Mouse (Mus musculus) c-Kit-positive CD71-negative TER-119-negative erythroid progenitor cells, embryonic 14.5 days (primary cell): Measurements from ENCODE around the gene Scd3.
A peak's percentile ranks its signal among the peaks of the same experiment; 100 is the strongest.
"Not testable (repeated sequence)": the region's sequence is repeated elsewhere in the genome, so short reads cannot be mapped to it uniquely, and the experiment has no call there.

Source experiments
- DNase-seq: peaks from one replicate; pipeline ENCODE4 v3.0.0-alpha.2; 2013; ENCODE audit warnings: low read depth

Gene Scd3

DNA sequence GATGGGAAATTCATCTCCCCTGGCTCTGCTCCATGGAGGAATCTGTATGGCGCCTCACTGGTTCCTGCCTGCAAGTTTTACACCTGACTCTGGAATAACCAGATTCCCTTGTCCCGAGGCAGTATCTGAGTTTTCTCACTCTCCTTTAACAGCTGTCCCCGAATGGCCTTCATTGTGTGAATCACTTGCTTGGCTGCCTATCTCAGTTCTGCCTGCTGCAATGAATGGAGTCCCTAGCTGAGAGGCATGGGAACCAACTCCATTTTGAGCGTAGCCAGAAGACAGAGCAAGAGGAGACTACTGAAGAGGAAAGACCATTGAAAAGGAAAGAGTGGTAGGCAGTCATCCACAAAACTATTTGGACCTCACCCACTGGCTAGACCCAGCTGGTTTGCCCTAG is 70.6 kb downstream of the Scd3 start:
- no peak for DNase-seq

GRCm38 (mm10) chr19:44274452-44274851 is 71.4 kb downstream of the Scd3 start:
- no peak for DNase-seq

- DNase-seq, result no peak
Observed at GRCm38 (mm10) chr19:44275418-44275817, 72.3 kb downstream of the Scd3 start.

- DNase-seq, result no peak
Observed at GRCm38 (mm10) chr19:44276861-44277260, 73.8 kb downstream of the Scd3 start.

GRCm38 (mm10) chr19:44277931-44278330 is 74.9 kb downstream of the Scd3 start:
- no peak for DNase-seq

DNA sequence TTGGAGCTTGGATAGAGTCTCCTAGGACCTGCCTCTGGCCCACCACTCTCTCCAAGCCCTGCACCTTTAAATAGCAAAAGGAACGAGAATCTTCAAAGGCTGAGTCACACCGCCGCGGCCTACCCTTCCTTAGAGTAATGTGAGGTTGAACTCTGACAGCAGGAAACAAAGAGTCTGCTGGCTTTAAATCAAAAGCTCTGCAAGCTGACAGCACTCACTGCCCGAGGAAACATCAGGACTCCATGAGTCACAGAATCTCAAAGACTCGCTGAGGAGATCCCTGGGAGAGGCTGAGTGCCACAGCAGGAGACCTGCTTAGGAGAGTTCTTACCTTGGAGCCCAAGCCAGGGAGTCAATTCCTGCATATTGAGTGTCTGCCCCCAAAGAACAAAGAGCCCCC is 77.7 kb downstream of the Scd3 start:
- peak; percentile 68 for DNase-seq

DNA sequence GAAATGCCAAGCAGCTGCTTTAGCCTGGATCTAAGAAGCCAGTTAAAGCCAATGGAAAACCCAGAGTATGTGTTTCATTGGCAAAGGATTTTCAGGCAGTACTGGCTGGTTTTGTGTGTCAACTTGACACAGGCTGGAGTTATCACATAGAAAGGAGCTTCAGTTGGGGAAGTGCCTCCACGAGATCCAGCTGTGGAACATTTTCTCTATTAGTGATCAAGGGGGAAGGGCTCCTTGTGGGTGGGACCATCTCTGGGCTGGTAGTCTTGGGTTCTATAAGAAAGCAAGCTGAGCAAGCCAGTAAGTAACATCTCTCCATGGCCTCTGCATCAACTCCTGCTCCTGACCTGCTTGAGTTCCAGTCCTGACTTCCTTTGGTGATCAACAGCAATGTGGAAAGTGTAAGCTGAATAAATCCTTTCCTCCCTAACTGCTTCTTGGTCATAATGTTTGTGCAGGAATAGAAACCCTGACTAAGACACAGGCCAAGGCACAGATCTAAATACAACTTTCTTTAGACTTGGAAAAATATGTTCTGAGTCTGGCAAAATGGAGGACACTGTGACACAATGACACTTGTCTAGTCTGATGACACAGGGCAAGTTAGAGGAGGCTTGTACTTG is 78.9 kb downstream of the Scd3 start:
- DNase-seq, result not testable (repeated sequence)

DNA sequence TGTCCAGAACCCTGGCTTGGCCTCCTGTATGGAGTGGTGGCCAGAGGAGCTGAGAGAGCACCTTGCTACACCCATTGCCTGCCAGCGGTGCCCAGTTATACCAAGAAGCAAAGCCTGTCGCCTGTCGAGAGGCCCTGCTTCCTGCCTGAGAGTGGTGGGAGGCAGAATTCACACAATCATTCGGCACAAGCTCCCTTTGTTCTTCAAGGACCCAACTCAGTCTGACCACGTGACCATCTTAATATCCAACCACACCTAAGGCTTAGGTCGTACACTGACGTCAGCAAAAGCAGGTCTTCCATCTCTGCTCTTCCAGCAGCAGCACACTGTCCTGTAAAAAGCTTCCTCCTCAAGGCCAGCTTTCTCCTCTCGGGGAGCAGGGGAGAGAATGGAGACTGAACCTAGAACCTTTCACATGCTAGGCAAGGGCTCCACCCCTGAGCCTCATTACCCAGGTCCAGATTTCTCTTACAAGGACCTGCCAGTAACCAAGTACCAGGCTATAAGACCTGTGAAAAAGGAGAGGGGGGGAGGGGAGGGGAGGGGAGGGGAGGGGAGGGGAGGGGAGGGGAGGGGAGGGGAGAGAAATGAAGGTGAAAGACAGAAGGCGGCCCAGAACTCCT is 79.6 kb downstream of the Scd3 start:
- no peak for DNase-seq

DNA sequence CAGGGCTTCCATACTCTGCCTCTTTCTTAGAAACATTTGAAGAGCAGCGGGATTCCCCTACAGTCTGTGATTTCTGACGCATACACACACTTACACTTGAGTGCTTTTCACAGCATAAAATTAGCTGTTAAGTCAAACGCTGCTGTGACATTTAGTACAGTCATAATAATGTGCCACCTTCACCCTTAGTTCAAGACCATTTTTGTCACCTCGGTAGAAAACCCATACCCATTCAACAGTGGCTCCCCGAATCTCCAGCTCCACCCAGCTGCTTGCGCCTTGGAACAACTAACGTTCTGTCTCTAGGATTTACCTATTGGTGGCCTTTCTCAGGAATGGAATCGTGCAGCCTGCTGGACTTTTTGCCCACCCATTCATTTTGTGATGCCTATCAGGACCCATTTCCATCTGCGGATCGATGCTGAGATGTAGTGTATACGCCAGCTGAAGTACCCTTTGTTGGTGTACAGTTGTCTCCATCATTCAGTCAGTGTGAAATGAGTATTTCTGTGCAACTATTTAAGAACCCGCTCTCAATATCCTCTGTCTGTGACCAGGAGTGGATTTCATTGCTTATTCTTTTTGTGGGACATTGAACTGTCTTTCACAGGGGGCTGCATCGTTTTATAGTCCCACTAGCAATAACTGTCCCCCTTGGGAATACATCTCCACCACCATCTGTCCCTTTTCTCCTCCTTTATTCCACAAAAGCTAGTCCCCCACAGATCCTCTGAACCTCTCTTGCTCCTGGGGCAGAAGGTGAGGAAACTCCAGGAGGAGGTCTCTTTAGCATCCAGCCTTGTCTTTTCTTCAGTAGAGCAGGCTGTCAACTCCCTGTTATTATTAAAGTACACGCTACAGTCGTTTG is 80.3 kb downstream of the Scd3 start:
- DNase-seq, result no peak

GRCm38 (mm10) chr19:44284025-44284695 is 81.1 kb downstream of the Scd3 start:
- DNase-seq, result peak; percentile 87

- DNase-seq, result no peak
Observed at GRCm38 (mm10) chr19:44284723-44285122, 81.7 kb downstream of the Scd3 start.

GRCm38 (mm10) chr19:44285554-44285953 is 82.5 kb downstream of the Scd3 start:
- DNase-seq, result no peak

DNA sequence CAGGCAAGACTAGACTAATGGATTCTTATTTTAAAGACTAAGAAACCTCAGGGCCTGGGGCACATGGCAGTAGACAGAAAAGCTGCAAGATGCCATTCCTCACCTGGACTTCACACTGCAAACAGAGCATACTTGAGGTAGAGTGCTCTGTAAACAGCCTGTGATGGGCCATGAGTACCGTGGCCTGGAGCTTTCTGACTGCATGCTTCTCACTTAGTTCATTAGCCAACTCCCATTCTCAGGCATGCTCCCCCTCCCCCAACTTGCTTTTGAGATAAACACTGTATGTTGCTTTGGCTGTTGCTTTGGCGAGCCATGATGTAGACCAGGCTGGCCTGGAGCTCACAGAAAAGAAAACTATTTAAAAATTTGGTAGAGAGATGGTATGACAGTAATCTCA is 83.0 kb downstream of the Scd3 start:
- DNase-seq, result no peak

- no peak for DNase-seq
Observed at GRCm38 (mm10) chr19:44287415-44288110, 84.5 kb downstream of the Scd3 start.

GRCm38 (mm10) chr19:44292083-44292482 is 89.0 kb downstream of the Scd3 start:
- DNase-seq, result no peak

DNA sequence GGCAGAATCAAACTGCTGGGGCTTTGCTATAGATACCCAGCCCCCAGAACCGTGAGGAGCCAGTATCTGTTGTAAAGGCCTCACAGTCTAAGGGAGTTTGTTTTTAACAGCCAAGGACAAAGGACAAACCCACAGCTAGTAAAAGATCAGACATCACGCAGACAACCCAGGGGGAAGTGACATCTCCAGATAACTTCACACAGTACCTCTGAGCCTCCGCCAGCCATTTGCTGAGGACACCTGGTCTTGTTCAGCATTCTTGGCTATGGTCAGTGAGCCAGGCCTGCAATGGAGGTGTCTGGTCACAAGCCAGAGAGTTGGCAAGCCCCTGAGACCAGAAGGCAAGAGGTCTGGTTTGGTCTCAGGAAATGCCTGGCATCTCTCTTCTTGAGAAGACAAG is 89.4 kb downstream of the Scd3 start:
- no peak for DNase-seq

GRCm38 (mm10) chr19:44292941-44293768 is 90.1 kb downstream of the Scd3 start, which contains the start of gene Scd2:
Scd2 (plus strand) TSS chr19:44293674.
- no peak for DNase-seq
